Mouse (Mus musculus): Measurements from ENCODE around the gene Cyb561d1. TPM values are rescaled to one million over a fixed set of nuclear protein-coding genes. Genes with fewer than 3 reads are reported as not detected.

The Cyb561d1 gene
- total RNA-seq, 2 experiments from 2014 or later = 16.4 to 16.5 TPM

DNA sequence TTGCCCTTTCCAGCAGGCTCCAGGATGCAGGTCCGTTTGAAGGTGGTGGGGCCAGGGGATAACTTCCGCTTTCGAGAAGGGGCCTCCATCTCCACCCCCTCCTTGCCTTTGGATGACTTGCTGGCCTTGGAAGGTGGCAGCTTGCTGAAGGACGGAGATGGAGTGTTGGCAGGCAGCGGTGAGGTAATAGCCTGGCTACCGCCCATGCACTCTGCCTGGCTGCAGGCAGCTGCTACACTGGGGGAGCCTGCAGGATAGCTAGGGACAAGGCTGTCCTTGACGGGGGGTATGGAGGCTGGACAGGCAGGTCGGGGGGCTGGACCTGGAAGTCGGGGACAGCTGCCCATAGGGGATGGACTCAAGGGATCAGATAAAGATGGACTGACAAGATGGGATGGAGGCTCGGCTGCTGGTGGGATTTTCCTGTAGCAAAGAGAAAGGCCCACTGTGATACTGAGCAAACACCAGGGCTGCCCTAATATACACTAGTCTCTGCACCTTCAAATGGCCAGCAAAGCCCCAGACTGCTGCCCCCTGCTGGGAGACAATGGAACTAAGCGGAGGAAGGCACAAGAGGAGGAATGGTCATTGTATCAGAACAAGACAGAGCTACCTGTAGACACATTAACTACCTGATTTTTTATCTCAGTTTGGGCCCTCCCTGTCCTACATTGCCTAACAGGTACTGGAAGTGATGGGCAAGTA, 2.8 kb upstream of the Cyb561d1 start:
- DNase-seq = peak; percentile 75 to 77

- no peak for DNase-seq
Observed at GRCm38 (mm10) chr3:108203212-108203611, 2.2 kb upstream of the Cyb561d1 start.

DNA sequence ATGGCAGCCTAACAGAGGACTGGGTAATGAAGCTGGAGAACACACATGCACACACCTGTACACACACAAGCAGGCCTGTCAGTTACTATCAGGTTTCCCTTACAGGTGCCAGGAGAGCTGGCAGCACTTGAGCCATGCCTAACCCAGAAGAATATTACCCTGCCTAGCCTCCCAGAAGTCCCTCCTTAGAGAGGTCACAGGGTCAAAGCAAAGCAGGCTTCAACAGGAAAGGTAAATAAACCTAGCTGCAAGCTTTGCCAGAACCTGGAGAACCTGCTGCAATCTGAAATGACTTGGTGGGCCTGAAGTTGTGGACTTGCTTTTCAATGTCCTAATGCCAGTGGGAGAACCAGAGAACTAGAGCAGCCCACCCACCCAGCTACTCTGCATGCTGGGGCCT, 1.5 kb upstream of the Cyb561d1 start:
- no peak for DNase-seq

DNA sequence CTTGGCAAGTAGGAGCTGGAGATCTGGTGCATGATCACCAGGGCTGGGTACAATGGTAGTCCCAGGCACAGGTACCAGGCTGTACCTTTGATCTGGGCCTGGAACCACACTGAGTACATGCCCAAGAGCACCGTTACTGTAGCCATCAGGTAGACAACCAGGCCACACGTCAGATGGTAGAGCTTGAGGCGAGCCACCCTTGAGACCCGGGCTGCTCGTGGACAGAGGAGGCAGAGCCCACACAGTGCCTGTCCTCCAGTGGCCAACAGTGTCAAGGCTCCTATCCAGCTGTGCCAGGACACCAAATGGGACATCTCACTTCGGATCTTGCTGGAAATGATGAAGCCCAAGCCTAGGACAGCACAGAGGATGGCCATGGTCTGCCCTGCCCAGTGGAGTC, 1.8 kb downstream of the Cyb561d1 start:
- DNase-seq = no peak

- DNase-seq = peak; percentile 79
Observed at GRCm38 (mm10) chr3:108197066-108197497, 3.9 kb downstream of the Cyb561d1 start.

DNA sequence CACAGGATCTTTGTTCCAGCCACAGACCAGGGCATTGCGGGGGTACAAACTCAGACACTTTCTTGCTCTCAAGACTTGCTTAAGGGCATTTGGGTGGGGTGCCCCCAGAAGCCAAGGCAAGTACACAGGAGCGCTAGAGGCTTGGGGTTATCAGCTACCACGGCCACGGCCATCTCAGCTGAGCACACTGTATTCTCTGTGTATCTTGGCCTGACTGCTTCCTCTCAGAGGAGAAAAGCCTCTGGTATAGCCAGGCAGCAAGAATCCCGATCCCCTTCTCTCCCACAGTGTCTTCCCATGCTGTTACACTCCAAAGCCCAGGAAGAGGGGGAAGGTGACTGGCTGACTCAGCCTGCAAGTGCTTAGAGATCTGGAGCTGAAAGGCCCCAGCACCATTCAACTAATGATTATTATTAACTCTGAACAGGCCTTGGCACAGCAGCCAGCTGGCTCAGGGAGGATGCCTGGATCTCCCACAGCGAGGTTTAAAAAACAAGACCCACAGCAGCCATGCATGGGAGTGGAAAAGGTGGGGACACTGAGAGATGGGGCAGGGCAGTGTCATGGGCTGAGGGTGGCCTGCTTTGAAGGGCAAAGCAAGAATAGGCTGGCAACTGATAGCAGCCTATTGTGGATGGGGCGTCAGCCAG, 4.9 kb downstream of the Cyb561d1 start:
- DNase-seq = peak; percentile 61 to 73

GRCm38 (mm10) chr3:108195287-108195686, 5.7 kb downstream of the Cyb561d1 start:
- DNase-seq = peak in 1 of 2 experiments; percentile 1

DNA sequence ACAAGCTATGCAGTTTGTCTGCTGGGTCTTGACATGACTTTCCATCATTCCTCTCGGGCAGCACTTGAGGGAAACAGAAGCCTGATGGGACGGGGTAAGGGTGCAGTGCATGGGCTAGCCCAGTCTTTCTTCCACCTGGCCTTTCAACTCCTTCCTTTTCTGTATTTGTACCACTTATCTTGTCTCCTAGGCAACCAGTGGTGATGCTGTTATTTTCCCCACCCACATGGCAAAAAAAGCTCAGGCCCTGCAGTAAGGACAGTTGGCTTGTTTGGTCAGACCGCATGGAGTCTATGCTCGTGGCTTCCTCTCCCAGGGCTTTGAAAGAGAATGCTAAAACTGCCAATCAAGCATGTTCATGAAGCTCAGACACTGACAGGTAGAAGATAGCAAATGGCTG, 7.3 kb downstream of the Cyb561d1 start:
- DNase-seq = peak in 1 of 2 experiments; percentile 2

- DNase-seq = no peak
Observed at GRCm38 (mm10) chr3:108189897-108190296, 11.1 kb downstream of the Cyb561d1 start.

- no peak for DNase-seq
Observed at GRCm38 (mm10) chr3:108188716-108189490, 12.1 kb downstream of the Cyb561d1 start.

GRCm38 (mm10) chr3:108187111-108187795, 13.8 kb downstream of the Cyb561d1 start:
- DNase-seq = peak in 1 of 2 experiments; percentile 7

DNA sequence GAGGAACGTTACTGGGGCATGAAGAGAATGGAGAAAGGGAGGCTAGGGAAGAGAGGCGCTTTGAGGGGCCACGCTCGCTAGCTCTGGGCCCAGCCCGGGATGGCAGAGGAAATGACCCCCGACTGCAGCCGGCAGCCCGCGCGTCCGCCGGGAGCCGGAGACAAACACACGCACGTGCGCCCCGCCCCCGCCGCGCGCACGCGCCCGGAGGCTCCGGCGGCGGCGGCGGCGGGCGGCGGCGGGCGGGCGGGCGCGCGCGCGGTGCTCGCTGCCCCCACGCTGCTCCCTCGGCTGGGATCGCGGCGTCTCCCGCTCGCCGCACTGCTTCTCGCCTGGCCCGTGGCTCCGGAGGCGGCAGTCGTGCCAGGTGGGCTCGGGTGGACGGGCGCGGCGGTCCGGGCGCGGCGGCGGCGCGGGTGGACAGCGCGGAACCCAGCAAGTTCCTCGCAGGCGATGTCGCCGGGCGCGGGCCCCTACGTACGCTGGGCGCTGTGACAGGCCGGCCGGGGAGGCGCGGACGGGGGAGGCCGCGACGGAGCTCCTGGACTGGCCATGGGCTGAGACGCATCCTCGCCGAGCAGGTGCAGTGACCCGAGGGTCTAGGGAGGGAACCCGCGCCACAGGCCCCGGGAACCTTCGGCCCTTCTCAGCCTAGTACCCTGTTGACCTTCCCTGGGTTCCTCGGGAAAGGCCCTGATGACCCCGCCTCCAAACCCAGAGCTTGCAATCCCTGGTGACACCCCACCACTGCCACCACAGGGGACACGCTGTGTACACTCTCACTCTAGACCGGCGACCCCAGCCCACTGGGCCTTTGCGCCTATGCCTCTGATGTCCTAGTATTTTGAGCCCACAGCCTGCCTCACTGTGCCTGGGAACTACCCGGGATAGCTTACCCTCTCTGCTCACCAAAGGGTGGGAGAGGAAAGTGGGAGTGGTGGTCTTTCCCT, 14.6 kb downstream of the Cyb561d1 start, which contains the start of gene Amigo1:
Gene Amigo1 (plus strand): TSS at position 238 of the 950 bp plus-strand sequence.
- peak; percentile 44 to 50 for DNase-seq

- no peak for DNase-seq
Observed at GRCm38 (mm10) chr3:108185460-108186097, 15.4 kb downstream of the Cyb561d1 start.

DNA sequence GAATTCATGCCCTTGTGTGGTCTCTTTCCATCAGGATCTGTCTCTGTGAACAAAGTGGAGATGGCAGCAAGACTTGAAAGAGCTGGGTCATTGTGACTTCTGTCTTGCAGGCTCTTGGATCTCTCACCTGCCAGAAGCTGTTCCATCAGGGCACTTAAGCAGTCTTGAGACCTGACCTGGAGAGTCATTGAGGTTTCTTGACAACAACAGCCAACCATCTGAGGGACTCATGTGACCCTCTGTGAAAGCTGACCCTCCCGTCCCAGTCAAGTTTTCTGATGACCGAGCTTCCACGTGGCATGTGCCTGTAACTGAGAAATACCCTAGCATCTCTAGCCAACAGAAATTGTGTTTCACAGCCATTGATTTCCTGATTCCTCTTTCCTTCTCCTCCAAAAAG, 16.3 kb downstream of the Cyb561d1 start:
- DNase-seq = no peak

DNA sequence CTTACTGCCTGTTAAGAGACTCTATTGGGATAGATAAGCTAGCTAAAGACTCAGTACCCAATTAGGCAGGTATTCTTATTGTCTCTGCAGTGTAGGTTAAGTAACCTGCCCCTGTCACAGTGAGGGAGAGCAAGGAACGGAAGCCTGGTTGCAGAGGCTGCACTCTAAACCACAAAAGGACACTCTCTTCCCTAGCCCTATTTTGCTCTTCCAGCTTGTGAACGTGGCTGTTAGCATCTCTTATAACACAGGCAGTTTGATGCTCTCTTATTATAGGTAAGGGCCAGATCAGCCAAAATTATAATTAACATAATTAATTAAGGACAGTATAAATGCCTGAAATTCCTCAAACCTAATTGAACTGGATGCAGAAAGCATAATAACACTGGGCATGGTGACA, 20.5 kb downstream of the Cyb561d1 start:
- DNase-seq = no peak

GRCm38 (mm10) chr3:108178756-108179715, 22.0 kb downstream of the Cyb561d1 start:
- no peak for DNase-seq

- DNase-seq = peak; percentile 80 to 83
Observed at GRCm38 (mm10) chr3:108174672-108175531, 26.1 kb downstream of the Cyb561d1 start.

DNA sequence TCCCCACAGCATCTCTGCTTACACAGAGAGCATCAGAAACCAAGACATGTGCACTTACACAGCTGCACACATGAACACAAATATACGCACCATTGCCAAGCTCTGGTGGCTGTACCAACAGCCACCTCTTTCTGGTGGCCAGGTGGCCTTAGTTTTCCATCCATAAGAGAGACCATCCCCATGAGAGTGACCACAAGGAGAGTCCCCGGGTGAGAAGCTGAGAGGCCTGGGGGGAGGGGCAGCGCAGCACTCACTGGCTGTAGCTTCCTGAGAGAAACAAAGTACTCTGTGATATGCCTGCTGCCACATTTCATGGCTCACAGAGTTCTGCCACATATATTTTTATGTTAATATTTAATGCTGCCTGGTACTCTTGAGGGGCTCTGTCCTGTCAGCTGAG, 31.8 kb downstream of the Cyb561d1 start:
- DNase-seq = no peak

DNA sequence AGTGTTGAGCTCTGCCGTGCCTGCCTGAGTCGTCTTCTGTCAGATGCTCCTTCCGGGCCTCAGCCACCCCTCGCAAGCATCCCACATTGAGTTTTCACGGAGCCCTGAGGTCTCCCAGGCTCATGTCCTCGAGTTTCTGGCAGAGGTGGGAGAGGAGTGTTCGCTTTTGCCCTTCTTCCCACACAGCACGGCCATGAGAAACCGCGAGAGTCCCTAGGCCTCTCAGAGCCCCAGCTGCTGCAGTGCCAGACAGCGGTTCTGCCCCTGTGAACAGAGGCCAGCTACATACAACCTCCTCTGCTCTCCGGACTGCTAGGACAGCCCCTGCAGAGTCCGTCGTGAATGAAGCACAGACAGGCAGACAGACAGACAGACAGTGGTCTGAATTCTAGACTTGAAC, 33.5 kb downstream of the Cyb561d1 start:
- no peak for DNase-seq

Data from layer of hippocampus, postnatal 36 days (tissue).